Mouse (Mus musculus) kidney, embryonic 14.5 days (tissue): ENCODE measurements around the gene Gabra6. TPM values are rescaled to one million over a fixed set of nuclear protein-coding genes. Genes with fewer than 3 reads are reported as not detected.

ENCODE experiments used
- ATAC-seq: fragments of 200-750 bp; cut with Nextera tagmentation; 2 replicates; pipeline ENCODE4 v1.8.0; 2017; ENCODE audit warnings: moderate number of reproducible peaks, mild to moderate bottlenecking, moderate TSS enrichment, moderate library complexity; ENCODE audit not compliant: low FRiP score, low TSS enrichment
- H3K27ac ChIP-seq: fragments of 300-500 bp; sonication (generic); 2 replicates; pipeline ENCODE4 v1.5.1; 2014; ENCODE audit warnings: low read depth, mild to moderate bottlenecking, low read length, moderate library complexity, mixed read lengths
- H3K27me3 ChIP-seq: fragments of 300-500 bp; sonication (generic); 2 replicates; pipeline ENCODE4 v1.6.1; 2014; ENCODE audit warnings: mild to moderate bottlenecking, low read length; ENCODE audit not compliant: control insufficient read depth, insufficient read depth
- H3K36me3 ChIP-seq: fragments of 300-500 bp; sonication (generic); 2 replicates; pipeline ENCODE4 v1.6.1; 2014; ENCODE audit warnings: low read length, mixed read lengths; ENCODE audit not compliant: control insufficient read depth, insufficient read depth
- H3K4me1 ChIP-seq: fragments of 300-500 bp; sonication (generic); 2 replicates; pipeline ENCODE4 v1.6.1; 2014; ENCODE audit warnings: low read length, mixed read lengths; ENCODE audit not compliant: control insufficient read depth, insufficient read depth
- H3K4me2 ChIP-seq: fragments of 300-500 bp; sonication (generic); replicated peaks from 2 replicates; pipeline ENCODE4 v1.6.1; 2014; ENCODE audit warnings: low read depth, mild to moderate bottlenecking, low read length
- H3K4me3 ChIP-seq: fragments of 300-500 bp; sonication (generic); 2 replicates; pipeline ENCODE4 v1.5.1; 2014; ENCODE audit warnings: mild to moderate bottlenecking, low read length
- H3K9ac ChIP-seq: fragments of 300-500 bp; sonication (generic); 2 replicates; pipeline ENCODE4 v1.6.1; 2014; ENCODE audit warnings: low read depth, mild to moderate bottlenecking, low read length, moderate library complexity
- H3K9me3 ChIP-seq: fragments of 300-500 bp; sonication (generic); 2 replicates; pipeline ENCODE4 v1.6.1; 2016; ENCODE audit warnings: low read length; ENCODE audit not compliant: control insufficient read depth
- WGBS: fragments of 180-500 bp; shearing (Covaris S2); extraction: QIAGEN DNeasy Blood & Tissue Kit; methylation state at CpG from one replicate; pipeline ENCODE4 v1.1.7; 2014; 5-methylcytosine and 5-hydroxymethylcytosine counted together
- polyA plus RNA-seq: library from polyadenylated mRNA; unstranded; fragments of >200 nt; fragmentation: Nextera tagmentation; extraction: Ambion mirVana; gene quantifications from 2 replicates; pipeline ENCODE4 v1.2.1, GENCODE M21; 2014

Gabra6 gene
- polyA plus RNA-seq: not detected in 2 replicates

DNA sequence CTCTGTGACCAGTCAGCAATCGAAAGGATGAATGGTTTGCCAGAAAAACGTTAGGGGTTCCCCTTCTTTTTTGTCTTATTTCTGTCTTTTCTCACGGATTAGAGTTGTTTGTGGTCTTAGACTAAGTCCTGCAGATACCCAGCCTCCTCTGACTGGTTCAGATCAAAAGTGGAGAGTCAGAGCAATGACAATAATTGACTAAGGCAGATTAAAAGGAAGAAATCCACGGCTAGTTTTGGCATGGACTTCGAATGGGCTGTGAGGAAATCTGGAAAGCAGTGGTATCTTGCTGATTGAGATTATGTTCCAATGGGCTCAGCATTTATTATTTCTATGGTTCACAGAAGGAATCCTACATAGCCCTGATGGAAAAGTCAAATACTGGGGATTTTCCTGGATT is at the start of gene Gabra6:
TSS of gene Gabra6 (minus strand) at position 191 of the 400 bp plus-strand sequence.
- Histone ChIP-seq H3K4me1 (no peaks in the 10 kb centered on the region), H3K4me3 (no peak within 1 kb of the TSS), H3K9me3 (no peaks in the 10 kb centered on the region), H3K27me3 (no peaks in the 10 kb centered on the region), H3K27ac (no peak within 1 kb of the TSS), H3K36me3 (no peaks in the 10 kb centered on the region), H3K4me2 (no peak within 1 kb of the TSS), H3K9ac (no peak within 1 kb of the TSS)
- no peak for ATAC-seq
- 77% methylated on average over 5 of the region's 5 CpGs for WGBS

- no peaks in the 10 kb centered on the region for H3K9me3 ChIP-seq
- H3K36me3 ChIP-seq: no peaks in the 10 kb centered on the region
- no peak overlapping the region for H3K9ac ChIP-seq
- H3K4me1 ChIP-seq: no peaks in the 10 kb centered on the region
- H3K27me3 ChIP-seq: no peaks in the 10 kb centered on the region
- no peak overlapping the region for H3K27ac ChIP-seq
- H3K4me2 ChIP-seq: no peak overlapping the region
- no peak overlapping the region for H3K4me3 ChIP-seq
- 82% methylated on average over 7 of the region's 7 CpGs for WGBS
- no peak for ATAC-seq
These were observed 44.7 kb upstream of the Gabra6 start for GRCm38 (mm10) chr11:42365544-42365943.

GRCm38 (mm10) chr11:42332121-42332520 is 11.2 kb upstream of the Gabra6 start:
- no peaks in the 10 kb centered on the region for H3K4me1 ChIP-seq
- no peak overlapping the region for H3K9ac ChIP-seq
- H3K27me3 ChIP-seq: no peaks in the 10 kb centered on the region
- no peak overlapping the region for H3K4me3 ChIP-seq
- 77% methylated on average over 3 of the region's 3 CpGs for WGBS
- H3K27ac ChIP-seq: no peak overlapping the region
- no peak overlapping the region for H3K4me2 ChIP-seq
- H3K9me3 ChIP-seq: no peaks in the 10 kb centered on the region
- no peaks in the 10 kb centered on the region for H3K36me3 ChIP-seq
- ATAC-seq: no peak

DNA sequence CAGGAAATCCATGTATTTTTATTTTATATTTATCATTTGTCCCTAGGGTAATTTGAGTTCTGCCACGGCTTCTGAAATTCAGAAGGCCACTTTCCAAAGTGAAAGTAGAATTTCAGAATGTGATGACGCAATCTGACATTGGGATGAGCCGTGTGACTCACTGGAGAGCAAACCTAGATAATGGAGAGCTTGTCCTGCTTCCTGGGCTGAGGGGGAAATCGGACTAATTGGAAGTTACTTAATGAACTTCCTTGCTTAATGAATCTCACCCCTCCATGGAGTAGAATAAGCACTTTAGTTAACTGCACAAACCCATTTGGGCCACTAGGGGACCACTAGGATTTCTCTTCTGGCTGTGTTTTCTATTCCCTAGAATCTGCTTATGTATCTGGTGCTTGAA is 5.4 kb upstream of the Gabra6 start:
- H3K36me3 ChIP-seq: no peaks in the 10 kb centered on the region
- no peak overlapping the region for H3K4me2 ChIP-seq
- H3K9me3 ChIP-seq: no peaks in the 10 kb centered on the region
- no peak overlapping the region for H3K27ac ChIP-seq
- H3K27me3 ChIP-seq: no peaks in the 10 kb centered on the region
- H3K4me3 ChIP-seq: no peak overlapping the region
- ATAC-seq: no peak
- no peaks in the 10 kb centered on the region for H3K4me1 ChIP-seq
- 81% methylated on average over 4 of the region's 4 CpGs for WGBS
- no peak overlapping the region for H3K9ac ChIP-seq

DNA sequence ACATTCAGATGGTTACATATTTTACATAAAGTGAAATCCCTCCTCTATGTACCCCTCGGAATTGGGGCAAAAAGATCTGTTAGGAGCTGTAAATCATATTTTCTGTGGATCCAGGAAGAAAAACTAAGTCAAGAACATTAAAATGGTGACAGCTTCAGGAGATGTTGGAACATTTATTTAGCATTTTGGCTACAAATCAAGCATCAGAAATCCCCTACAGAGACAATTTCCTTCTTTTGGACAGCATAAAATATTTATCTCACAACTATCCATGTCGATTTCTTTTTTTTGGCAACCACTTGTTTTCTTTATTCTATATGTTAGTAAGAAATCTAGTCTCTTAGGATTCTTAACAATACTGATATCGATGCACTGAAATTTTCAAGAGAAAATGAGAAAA is 688 bp upstream of the Gabra6 start:
- Histone ChIP-seq H3K27me3 (no peaks in the 10 kb centered on the region), H3K9me3 (no peaks in the 10 kb centered on the region), H3K27ac (no peak overlapping the region), H3K9ac (no peak overlapping the region), H3K4me3 (no peak overlapping the region), H3K36me3 (no peaks in the 10 kb centered on the region), H3K4me1 (no peaks in the 10 kb centered on the region), H3K4me2 (no peak overlapping the region)
- WGBS: 69% methylated on average over 3 of the region's 3 CpGs
- ATAC-seq: no peak

GRCm38 (mm10) chr11:42319521-42319920 is 1.4 kb downstream of the Gabra6 start:
- Histone ChIP-seq H3K36me3 (no peaks in the 10 kb centered on the region), H3K4me3 (no peak overlapping the region), H3K27ac (no peak overlapping the region), H3K4me1 (no peaks in the 10 kb centered on the region), H3K9ac (no peak overlapping the region), H3K4me2 (no peak overlapping the region), H3K27me3 (no peaks in the 10 kb centered on the region), H3K9me3 (no peaks in the 10 kb centered on the region)
- 77% methylated on average over 3 of the region's 3 CpGs for WGBS
- ATAC-seq: no peak

- Histone ChIP-seq H3K4me1 (no peaks in the 10 kb centered on the region), H3K27ac (no peak overlapping the region), H3K27me3 (no peaks in the 10 kb centered on the region), H3K9me3 (no peaks in the 10 kb centered on the region), H3K36me3 (no peaks in the 10 kb centered on the region), H3K4me2 (no peak overlapping the region), H3K4me3 (no peak overlapping the region), H3K9ac (no peak overlapping the region)
- WGBS: 88% methylated on average over 6 of the region's 6 CpGs
- ATAC-seq: no peak
These were observed 1.8 kb downstream of the Gabra6 start for GRCm38 (mm10) chr11:42319101-42319500.

- ATAC-seq: no peak
- H3K9ac ChIP-seq: no peak overlapping the region
- no peaks in the 10 kb centered on the region for H3K9me3 ChIP-seq
- no peak overlapping the region for H3K27ac ChIP-seq
- no peaks in the 10 kb centered on the region for H3K36me3 ChIP-seq
- no peaks in the 10 kb centered on the region for H3K27me3 ChIP-seq
- no peak overlapping the region for H3K4me2 ChIP-seq
- H3K4me3 ChIP-seq: no peak overlapping the region
- no peaks in the 10 kb centered on the region for H3K4me1 ChIP-seq
- 70% methylated on average over 3 of the region's 3 CpGs for WGBS
These were observed 2.9 kb downstream of the Gabra6 start for GRCm38 (mm10) chr11:42317985-42318384.

GRCm38 (mm10) chr11:42314850-42315249 is 6.0 kb downstream of the Gabra6 start:
- no peaks in the 10 kb centered on the region for H3K36me3 ChIP-seq
- H3K9ac ChIP-seq: no peak overlapping the region
- H3K4me2 ChIP-seq: no peak overlapping the region
- no peak overlapping the region for H3K4me3 ChIP-seq
- no peaks in the 10 kb centered on the region for H3K27me3 ChIP-seq
- H3K4me1 ChIP-seq: no peaks in the 10 kb centered on the region
- no peaks in the 10 kb centered on the region for H3K9me3 ChIP-seq
- ATAC-seq: no peak
- no peak overlapping the region for H3K27ac ChIP-seq
- WGBS: 17% methylated on average over 6 of the region's 6 CpGs

- Histone ChIP-seq H3K27me3 (no peaks in the 10 kb centered on the region), H3K9ac (no peak overlapping the region), H3K4me1 (no peaks in the 10 kb centered on the region), H3K27ac (no peak overlapping the region), H3K9me3 (no peaks in the 10 kb centered on the region), H3K36me3 (no peaks in the 10 kb centered on the region), H3K4me3 (no peak overlapping the region), H3K4me2 (no peak overlapping the region)
- no peak for ATAC-seq
- WGBS: 82% methylated on average over 1 of the region's 1 CpGs
These were observed 10.0 kb downstream of the Gabra6 start for GRCm38 (mm10) chr11:42310892-42311291.
